Mouse (Mus musculus): ENCODE measurements around the gene Ephx4.

DNA sequence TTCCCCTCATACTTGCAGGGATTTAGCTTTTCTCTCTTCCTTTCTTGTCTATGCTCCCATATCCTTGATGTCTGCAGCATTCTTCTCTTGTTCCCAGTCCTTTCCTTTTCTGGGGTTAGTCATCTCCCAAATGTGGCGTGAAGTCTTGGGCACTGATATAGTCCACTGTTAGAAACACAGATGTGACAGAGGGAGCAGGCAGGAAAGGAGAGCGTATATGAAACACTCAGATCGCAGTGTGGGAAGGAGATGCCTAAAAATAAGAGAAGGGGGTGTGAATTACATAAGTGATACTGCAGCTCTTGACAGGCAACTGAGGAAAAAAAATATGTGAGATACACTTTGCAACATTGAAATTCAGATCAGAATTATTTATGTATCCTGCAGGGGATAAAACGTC lies 2.8 kb downstream of the Ephx4 start:
- TF ChIP-seq EP300 (IDR thresholded peaks at IDR 0.05; ENCODE audit: insufficient read depth, low read depth, low read length) (no peak), POLR2A (IDR thresholded peaks at IDR 0.05; ENCODE audit: insufficient read depth, low read length) (no peak)
